Mouse (Mus musculus) cerebellum, adult 8-10 months (tissue): Measurements from ENCODE around the gene Cxcl12.
A peak's percentile ranks its signal among the peaks of the same experiment; 100 is the strongest.

Experiments
- DNase-seq: peaks from one replicate; pipeline ENCODE4 v3.0.0; 2022

The Cxcl12 gene

DNA sequence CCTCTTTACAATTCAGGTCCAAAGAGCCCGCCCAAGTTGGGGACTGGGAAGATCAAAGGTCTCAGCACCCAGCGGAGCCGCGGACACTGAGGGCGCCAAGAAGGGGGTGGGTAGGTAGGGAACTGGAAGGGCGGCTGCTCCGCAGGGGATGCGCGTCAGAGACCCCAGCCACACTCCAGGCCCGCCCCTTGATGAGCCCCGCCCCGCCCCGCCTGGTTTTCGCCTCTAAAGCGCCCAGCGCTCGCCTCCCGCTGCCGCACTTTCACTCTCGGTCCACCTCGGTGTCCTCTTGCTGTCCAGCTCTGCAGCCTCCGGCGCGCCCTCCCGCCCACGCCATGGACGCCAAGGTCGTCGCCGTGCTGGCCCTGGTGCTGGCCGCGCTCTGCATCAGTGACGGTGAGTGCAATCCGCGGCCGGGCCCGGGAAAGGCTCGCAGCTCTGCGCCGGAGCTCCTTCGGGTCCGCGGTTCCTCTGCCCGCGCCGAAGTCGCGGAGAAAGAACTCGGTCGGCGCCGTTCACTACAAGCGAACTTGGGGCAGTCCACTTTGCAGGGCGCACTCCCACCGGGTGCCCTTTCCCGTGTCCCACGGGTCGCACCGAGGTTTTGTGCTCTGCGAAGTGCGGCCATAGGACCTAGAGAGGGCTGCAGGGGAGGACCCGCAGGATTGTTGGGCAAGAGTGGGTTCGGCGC lies at the start of gene Cxcl12:
Gene Cxcl12 (plus strand): TSS at position 215 of the 691 bp plus-strand sequence.
- DNase-seq, result peak; percentile 15

DNA sequence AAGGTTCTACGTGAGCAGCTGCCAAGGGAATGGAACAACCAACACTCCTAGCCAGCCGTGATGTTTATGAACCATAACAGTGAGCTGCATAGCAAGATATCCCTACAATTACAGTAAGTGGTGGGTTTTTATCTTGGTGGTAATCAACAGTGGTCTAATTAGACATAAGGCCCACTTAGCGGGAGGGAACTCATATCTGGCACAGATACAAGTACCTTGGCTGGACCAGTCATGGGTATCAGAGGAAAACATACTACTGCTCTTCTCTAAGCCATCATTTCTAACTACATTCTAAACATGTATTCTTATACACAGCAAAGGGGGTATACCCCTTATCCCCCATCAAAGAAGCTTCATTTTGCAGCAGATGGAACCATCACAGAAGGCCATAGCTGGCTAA lies 46.3 kb upstream of the Cxcl12 start:
- DNase-seq, result no peak

DNA sequence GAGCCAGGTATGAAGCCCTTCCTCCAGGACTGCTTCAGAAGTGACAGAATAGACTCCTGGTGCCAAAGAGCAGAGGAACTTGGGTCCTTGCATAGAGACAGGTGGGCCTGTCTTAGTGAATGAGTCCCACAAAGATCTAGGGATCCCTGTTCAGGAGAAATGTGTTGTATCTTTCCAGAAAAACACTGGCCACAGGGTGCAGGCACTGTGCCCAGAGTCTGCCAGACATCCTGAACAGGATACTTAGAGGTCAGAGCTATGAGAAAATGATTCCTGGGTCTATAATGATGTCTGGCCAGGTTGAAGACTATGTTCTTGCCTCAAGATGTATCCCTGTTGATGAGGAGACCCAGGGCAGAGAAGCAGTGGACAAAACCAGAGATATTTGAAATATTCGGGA lies 42.0 kb upstream of the Cxcl12 start:
- DNase-seq, result no peak

GRCm38 (mm10) chr6:117129443-117129842 lies 38.9 kb upstream of the Cxcl12 start:
- DNase-seq, result no peak

DNA sequence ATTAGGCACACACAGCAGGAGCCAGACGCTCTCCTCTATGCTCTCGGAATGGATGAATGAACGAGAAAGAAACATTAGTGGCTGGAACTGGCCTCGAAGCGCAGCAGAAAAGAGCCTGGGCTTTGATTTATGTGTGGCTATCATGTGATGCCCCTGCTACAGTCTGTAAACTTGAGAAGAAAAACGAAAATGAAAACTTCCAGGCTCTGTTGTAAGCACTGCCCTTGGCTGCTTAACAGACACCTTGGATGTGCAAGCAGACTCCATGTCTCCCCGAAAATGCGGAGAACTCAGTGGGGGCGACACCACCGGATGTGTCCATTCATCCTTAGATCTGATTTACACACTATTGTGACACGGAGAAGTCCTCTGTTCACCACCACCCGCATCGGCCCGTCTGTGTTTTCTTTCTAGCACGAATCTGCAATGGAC lies 37.6 kb upstream of the Cxcl12 start:
- no peak for DNase-seq

GRCm38 (mm10) chr6:117134526-117134925 lies 33.8 kb upstream of the Cxcl12 start:
- no peak for DNase-seq

DNA sequence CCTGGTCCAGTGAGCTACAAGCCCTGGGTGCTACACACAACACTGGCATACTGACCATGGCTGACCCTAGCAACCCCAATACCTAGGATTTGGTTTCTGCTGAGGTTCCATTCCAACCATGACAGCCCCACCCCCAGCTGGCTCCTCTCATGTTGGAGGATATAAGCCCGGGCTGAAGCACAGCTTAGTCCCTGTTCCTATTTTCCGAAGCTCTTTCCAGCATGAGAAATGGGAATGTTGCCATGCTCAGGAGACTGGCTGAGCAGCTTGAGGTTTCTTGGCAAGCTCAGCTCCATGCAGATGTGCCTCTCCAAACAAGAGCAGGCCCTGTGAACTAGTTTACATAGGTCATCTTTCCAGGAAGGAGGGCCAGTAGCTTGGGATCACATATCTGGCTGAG lies 30.6 kb upstream of the Cxcl12 start:
- no peak for DNase-seq

DNA sequence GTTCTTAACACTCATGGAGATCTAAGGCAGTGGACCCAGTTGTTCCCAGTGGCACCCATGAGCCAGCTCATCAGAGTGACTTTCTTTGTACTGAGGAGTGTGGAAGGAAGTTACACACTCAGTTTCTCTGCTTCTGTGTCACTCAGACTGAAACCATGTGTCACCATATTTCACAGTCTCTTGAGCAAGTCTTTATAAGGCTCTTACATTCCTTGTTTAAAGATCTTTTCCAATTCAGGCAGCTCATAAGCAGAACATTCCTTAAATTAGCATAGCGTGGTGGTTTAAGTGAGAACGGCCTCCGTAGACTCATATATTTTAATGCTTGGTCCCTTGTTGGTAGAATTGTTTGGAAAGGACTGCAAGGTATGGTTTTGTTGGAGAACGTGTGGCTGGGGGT lies 27.4 kb upstream of the Cxcl12 start:
- no peak for DNase-seq

- DNase-seq, result no peak
These were observed 21.4 kb upstream of the Cxcl12 start for GRCm38 (mm10) chr6:117146951-117147350.

DNA sequence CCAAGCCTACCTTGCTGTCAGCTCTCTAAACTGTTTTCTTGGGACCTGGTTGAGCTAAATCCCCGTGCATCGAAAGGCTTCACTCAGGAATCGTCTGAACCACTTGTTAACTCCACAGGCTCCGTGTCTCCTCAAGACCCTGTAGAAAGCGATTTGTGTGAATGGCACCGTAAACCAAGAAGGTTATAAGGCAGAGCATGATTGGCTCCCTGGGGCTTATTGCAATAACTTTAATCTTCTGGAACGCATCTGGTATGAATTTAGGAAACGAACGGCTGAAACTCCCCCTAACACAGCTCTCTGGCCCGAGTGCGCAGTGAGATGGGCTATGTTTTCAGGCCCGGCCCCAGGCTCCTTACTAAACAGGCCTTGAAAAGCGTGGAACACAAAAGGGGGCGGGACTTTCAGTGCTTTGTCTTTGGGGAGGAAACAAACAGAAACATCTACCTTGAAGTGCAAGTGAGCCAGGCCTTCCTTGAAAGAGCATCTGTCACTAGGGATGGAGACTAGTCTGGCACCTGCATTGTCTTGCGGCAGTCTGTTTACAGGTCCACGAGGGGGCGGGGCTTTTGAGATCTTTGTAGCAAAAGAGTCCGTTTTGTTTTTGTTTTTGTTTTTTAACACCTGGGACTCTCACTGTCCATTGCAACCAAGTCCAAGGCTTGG lies 16.7 kb upstream of the Cxcl12 start:
- no peak for DNase-seq

GRCm38 (mm10) chr6:117153046-117153445 lies 15.3 kb upstream of the Cxcl12 start:
- no peak for DNase-seq

DNA sequence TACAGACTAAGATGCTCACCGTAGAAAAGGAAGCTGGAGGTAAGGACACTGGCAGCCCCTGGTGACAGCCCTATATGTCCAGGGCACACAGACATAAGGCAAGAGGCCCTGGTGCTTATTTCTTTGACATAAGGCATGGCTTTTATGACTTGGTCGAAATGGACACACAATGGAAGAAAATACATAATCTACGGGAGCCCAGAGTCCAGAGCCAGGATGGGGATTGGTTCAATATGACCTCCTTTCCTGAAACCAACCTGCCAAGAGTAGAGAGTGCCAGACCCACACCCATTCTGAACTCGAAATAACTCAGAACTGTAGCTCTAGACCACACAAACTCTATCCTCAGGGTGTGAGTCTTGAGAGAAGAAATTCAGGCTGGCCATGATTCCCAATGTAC lies 11.5 kb upstream of the Cxcl12 start:
- no peak for DNase-seq

- DNase-seq, result no peak
These were observed 8.3 kb upstream of the Cxcl12 start for GRCm38 (mm10) chr6:117159710-117160690.

- DNase-seq, result no peak
These were observed 4.8 kb upstream of the Cxcl12 start for GRCm38 (mm10) chr6:117163486-117163885.

- peak; percentile 71 for DNase-seq
These were observed 1.5 kb upstream of the Cxcl12 start for GRCm38 (mm10) chr6:117166581-117167425.

DNA sequence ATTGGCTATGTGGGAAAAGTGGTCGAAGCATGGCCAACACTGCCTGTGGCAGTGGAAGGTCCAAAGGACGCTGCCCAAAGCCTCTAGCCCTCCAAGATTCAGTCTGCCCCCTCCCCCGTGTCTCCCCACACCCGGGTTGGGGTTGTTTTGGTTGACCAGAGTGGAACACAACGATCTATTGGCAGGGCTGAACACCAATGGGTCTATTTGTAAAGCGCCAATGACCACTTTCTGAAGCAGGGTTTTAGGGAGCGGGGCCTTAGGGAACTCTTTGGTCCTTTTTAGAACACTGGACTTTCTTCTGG lies 957 bp upstream of the Cxcl12 start:
- no peak for DNase-seq

DNA sequence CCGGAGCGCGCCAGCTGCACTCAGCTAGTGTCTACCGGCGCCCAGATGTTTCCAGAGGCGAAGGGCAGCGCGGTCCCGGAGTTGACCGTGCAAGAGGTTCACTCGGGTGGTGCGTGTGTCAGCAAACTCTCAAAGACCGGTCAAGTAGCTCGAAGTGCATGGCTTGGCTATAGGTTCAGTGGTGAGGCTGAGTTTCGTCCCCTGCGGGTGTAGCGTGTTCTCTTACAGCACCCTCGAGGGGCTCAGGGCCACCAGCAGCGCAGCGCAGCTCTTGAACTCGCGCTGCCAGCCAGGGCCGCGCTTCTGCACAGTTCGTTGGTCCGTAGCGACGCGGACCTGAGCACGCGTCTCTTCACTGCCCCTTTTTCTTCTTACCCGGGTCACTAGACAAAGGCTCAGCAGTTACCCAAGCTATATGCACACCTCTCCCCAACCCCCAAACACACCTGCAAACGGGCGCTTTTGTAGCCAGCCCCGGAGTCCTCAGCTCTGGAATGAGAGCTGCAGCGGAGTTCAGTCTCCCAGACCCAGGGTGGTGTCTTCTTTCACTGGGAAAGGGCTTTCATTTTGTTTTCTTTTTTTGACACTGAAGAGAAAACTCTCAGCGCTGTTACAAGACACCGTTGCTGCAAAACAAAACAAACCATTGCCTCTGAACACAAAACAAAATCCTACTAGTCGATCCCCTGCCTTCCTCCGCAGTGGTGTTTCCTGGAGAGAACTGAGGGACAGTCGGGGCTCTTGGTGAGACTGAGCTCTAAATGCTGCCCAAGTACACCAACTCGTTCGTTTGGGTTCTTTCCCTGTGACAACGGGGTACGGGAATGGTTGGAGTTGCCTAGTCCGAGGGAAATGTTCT lies 945 bp downstream of the Cxcl12 start:
- no peak for DNase-seq

GRCm38 (mm10) chr6:117169910-117170747 lies 1.8 kb downstream of the Cxcl12 start:
- DNase-seq, result no peak

DNA sequence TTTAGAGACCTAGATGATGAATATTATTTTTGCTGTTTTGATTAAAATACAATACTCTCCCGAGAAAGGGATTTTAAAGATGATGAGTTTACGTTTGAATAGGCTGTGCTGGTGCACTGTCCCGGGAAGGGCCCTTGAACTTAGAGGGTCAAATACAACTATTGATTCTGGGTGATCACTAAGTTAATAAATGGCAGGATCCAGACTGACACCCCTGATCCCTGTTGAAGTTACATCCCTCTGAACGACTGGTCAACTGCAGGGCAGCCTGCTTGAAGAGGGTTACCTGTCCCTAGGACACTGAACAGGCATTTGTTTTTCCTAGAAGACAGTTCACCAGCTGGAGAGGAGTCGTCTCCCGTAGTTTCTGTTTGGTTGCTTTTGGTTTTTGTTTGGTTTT lies 4.0 kb downstream of the Cxcl12 start:
- no peak for DNase-seq

- peak; percentile 51 for DNase-seq
These were observed 5.5 kb downstream of the Cxcl12 start for GRCm38 (mm10) chr6:117173876-117174275.
